Mouse (Mus musculus): ENCODE measurements at regions not wholly inside any gene's neighbourhood (a gene's known extent, or its start where the extent isn't known, plus 50 kb on each side); places are given as distances from the start of the nearest gene placed in this dataset.

DNA sequence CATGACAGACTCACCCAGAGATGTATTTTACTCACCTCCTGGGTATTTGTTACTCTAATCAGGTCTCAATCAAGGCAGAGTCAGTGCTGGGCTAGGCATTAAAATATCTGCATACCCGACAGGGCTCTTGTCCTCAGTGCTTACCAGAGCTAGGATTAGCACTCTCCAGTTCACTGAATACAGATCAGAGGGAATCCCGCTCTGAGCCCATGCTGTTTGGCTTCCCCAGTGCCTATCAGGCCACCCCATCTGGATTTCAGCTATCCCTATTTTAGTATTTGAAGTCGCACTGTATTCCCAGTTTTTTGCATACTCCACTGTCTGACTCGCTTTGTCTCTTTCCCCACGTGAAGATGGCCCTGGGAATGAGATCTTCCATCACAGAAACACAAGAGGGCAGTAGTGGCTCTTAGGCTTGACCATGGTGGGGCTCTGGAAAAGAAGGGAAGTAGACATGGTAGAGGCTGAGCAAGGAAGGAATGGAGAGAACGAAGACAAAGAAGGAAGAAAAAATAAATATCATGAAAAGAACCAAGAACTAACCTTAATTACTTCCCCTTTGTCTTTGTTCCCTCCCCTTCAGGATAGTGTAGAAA lies 264.1 kb downstream of the Rnf152 start:
- H3K4me3 ChIP-seq (ENCODE audit: control insufficient read depth in 1 of 2, insufficient read depth in 1 of 2, low read depth in 2 of 2, low read length in 2 of 2): no peak overlapping the region
- no peak overlapping the region for H3K27ac ChIP-seq (ENCODE audit: control insufficient read depth, low read depth, low read length)
- TF ChIP-seq UBTF (IDR thresholded peaks at IDR 0.05; ENCODE audit: borderline replicate concordance, insufficient read depth, low read depth, low read length) (no peak), ZC3H11A (IDR thresholded peaks at IDR 0.05; ENCODE audit: low read depth, low read length) (peak; percentile 39; the same call in 1 of the 2 replicates), ZKSCAN1 (IDR thresholded peaks at IDR 0.05; ENCODE audit: low read depth, low read length) (no peak), POLR2AphosphoS2 (IDR thresholded peaks at IDR 0.05; ENCODE audit: low read length) (no peak), CTCF (IDR thresholded peaks at IDR 0.05 in 2 of 3, conservative IDR thresholded peaks at IDR 0.05 in 1 of 3; ENCODE audit: control insufficient read depth in 1 of 3, insufficient read depth in 1 of 3, low read depth in 2 of 3, low read length in 3 of 3, poor library complexity in 1 of 3, severe bottlenecking in 1 of 3) (peak in 2 of 3 experiments; percentile 30 to 59; a peak in 3 of 6 replicates), RAD21 (IDR thresholded peaks at IDR 0.05; ENCODE audit: low read depth, low read length) (peak; percentile 51), POLR2A (IDR thresholded peaks at IDR 0.05; ENCODE audit: control insufficient read depth in 1 of 2, insufficient read depth in 1 of 2, low read depth in 1 of 2, low read length in 2 of 2, poor library complexity in 1 of 2) (no peak), SMC3 (IDR thresholded peaks at IDR 0.05; ENCODE audit: low read depth, low read length) (peak; percentile 53), USF2 (IDR thresholded peaks at IDR 0.05; ENCODE audit: borderline replicate concordance in 1 of 2, insufficient read depth in 1 of 2, low read depth in 1 of 2, low read length in 2 of 2) (no peak), RCOR1 (IDR thresholded peaks at IDR 0.05; ENCODE audit: low read depth, low read length) (no peak)
- no peaks in the 10 kb centered on the region for H3K9me3 ChIP-seq (replicated peaks; ENCODE audit: insufficient read depth, low read length)
- no peaks in the 10 kb centered on the region for H3K79me2 ChIP-seq (ENCODE audit: control insufficient read depth, insufficient read depth, low read length, poor library complexity)
- DNase-seq (ENCODE audit: low read depth, low spot score): peak; percentile 14
- H3K36me3 ChIP-seq (ENCODE audit: control insufficient read depth in 1 of 2, insufficient read depth in 2 of 2, low read length in 2 of 2): no peaks in the 10 kb centered on the region
- no peaks in the 10 kb centered on the region for H3K4me1 ChIP-seq (ENCODE audit: control insufficient read depth in 1 of 2, insufficient read depth in 2 of 2, low read length in 2 of 2)
- H3K27me3 ChIP-seq (ENCODE audit: control insufficient read depth in 1 of 2, insufficient read depth in 2 of 2, low read length in 2 of 2): no peaks in the 10 kb centered on the region; a peak in 1 of 4 replicates
- H3K9ac ChIP-seq (ENCODE audit: control insufficient read depth, low read depth, low read length, poor library complexity, severe bottlenecking): no peak overlapping the region

DNA sequence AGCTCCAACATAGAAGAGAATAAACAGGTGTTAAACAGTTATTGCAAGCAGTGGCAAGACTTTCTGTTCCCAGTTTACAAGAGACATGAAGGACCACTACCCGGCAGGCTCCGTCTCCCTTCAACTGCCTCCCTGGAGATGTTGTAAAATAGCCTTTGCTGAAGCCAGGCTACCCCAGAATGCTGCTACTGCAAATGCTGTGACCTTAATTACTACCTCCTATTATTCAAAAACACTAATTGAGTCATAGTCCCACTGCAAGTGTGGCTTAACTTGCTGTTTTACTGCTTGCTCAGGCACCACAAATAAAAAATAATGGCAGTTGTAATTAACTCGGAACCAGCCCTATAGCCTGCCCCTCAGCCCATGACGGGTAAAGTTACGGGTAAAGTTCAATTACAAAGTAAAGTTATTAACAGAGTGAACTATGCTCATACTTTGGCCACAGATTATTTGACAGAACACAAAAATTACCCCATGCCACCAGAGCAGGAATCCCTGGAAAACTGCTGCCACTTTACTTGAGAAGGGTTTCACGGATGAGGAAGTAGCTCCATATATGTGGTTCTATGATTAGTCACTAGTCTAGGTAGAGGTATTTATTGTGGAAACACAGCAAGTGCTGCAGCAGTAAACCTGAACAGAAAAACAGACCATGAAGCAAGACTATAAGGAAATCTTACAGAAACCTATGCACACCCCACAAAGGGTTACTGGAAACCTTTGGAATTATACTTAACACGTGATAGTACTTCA lies 267.6 kb downstream of the Rnf152 start:
- Histone ChIP-seq H3K27me3 (ENCODE audit: control insufficient read depth in 1 of 2, insufficient read depth in 2 of 2, low read length in 2 of 2) (no peaks in the 10 kb centered on the region; a peak in 2 of 4 replicates), H3K79me2 (ENCODE audit: control insufficient read depth, insufficient read depth, low read length, poor library complexity) (no peaks in the 10 kb centered on the region), H3K4me1 (ENCODE audit: control insufficient read depth in 1 of 2, insufficient read depth in 2 of 2, low read length in 2 of 2) (no peaks in the 10 kb centered on the region), H3K36me3 (ENCODE audit: control insufficient read depth in 1 of 2, insufficient read depth in 2 of 2, low read length in 2 of 2) (no peaks in the 10 kb centered on the region), H3K9me3 (replicated peaks; ENCODE audit: insufficient read depth, low read length) (no peaks in the 10 kb centered on the region), H3K27ac (ENCODE audit: control insufficient read depth, low read depth, low read length) (no peak overlapping the region), H3K9ac (ENCODE audit: control insufficient read depth, low read depth, low read length, poor library complexity, severe bottlenecking) (no peak overlapping the region), H3K4me3 (ENCODE audit: control insufficient read depth in 1 of 2, insufficient read depth in 1 of 2, low read depth in 2 of 2, low read length in 2 of 2) (no peak overlapping the region)
- DNase-seq (ENCODE audit: low read depth, low spot score): no peak
- TF ChIP-seq EP300 (IDR thresholded peaks at IDR 0.05; ENCODE audit: low read depth in 1 of 2, low read length in 2 of 2): no peak
- TF ChIP-seq ETS1 (IDR thresholded peaks at IDR 0.05; ENCODE audit: low read depth, low read length): no peak
- no peak for TF ChIP-seq ZNF384 (IDR thresholded peaks at IDR 0.05; ENCODE audit: low read depth, low read length)
- TF ChIP-seq MAZ (IDR thresholded peaks at IDR 0.05; ENCODE audit: low read depth, low read length): no peak
- TF ChIP-seq NELFE (IDR thresholded peaks at IDR 0.05; ENCODE audit: low read depth, low read length): no peak
- TF ChIP-seq E2F4 (IDR thresholded peaks at IDR 0.05; ENCODE audit: borderline replicate concordance, low read depth, low read length): no peak
- no peak for TF ChIP-seq MYB (IDR thresholded peaks at IDR 0.05; ENCODE audit: low read depth, low read length)
- no peak for TF ChIP-seq CTCF (IDR thresholded peaks at IDR 0.05 in 2 of 3, conservative IDR thresholded peaks at IDR 0.05 in 1 of 3; ENCODE audit: control insufficient read depth in 1 of 3, insufficient read depth in 1 of 3, low read depth in 2 of 3, low read length in 3 of 3, poor library complexity in 1 of 3, severe bottlenecking in 1 of 3)

Data from MEL (cell line).